Mouse (Mus musculus): ENCODE data around the gene Apoc3.
A peak's percentile ranks its signal among the peaks of the same experiment; 100 is the strongest.

Gene Apoc3

GRCm38 (mm10) chr9:46235596-46235648, at the start of gene Apoc3:
Apoc3 (minus strand) TSS chr9:46235636.
- no peak for DNase-seq (ENCODE audit: low spot score in 2 of 2)

DNA sequence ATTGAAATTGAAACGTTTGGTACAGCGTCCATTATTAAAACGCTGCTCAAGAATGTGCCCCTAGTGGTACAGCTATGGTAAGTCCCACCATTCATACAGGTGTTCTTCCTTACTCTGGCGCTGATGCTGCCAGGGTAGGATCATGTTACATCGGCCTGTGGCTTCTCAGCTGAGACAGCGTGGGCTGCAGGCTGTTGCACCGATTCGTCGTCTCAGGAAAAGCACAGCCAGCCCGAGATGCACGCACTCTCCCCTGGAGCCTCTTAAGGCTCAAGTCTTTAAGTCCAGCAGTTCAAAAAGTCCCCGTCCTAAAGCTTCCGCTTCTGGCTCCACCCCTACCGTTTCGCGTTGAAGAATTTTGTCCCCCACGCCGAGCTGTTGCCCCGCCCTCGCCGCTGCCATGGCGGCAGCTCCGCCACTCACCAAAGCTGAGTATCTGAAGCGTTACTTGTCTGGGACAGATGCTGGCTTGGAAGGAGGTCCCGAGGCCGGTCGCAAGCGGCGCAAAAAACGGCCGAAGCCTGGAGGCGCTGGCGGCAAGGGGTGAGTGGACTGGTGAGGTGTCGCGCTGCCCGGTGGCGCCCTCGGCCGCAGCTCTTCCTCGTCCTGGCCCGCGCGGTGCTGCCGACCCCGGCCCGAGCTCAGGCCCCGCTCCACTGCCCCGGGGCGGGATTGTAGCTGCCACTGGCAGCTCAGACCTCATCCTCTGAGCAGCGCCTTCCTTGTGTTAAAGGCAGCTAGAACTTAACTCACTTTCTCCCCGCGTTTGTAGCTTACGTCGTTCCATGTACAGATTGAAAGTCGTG, 47.4 kb upstream of the Apoc3 start, which contains the start of gene Bud13:
TSS of gene Bud13 (plus strand) at position 378 of the 806 bp plus-strand sequence.
- DNase-seq (ENCODE audit: low spot score in 2 of 2), result peak; percentile 89 to 91

DNA sequence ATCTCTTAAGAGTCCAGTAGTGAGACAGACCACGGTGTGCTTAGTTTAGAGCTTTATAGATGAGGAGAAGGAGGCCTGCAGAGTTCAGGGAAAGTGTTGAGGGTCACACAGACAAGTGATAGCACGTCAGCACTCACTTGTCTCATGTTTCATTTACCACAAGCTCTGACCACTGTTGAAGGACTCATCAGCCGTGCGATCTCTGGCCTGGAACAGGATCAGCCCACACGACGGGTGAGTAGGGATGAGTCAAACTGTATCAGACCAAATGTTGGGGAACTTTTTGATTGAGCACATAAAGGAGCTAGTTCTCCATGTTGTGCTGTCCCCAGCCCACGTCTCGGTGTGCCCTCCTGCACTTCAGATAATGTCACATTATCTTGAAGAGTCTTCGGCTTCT, 39.1 kb upstream of the Apoc3 start:
- no peak for DNase-seq (ENCODE audit: low spot score in 2 of 2)

GRCm38 (mm10) chr9:46272677-46273454, 37.4 kb upstream of the Apoc3 start, which contains the start of gene Zpr1:
Zpr1 (plus strand) TSS chr9:46273064.
- DNase-seq (ENCODE audit: low spot score in 2 of 2), result peak; percentile 88 to 89

DNA sequence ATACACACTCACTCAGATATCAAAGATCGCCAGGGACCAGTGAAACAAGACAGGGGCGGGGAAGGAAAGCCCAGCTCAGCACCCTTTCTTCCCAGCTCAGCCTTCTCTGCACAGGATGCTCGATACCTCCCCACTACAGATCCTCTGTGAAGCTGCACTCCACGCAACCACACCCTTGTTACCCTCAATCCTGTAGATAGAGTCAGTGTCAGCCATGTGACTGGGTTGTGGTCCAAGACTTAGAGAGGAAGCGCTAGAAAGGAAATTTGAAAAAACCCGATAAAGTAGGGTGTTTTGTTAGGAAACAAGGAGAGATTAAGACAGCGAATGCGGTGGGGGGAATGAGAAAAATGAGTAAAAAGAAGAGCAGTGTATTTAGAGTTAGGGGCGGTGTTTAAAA, 36.6 kb upstream of the Apoc3 start:
- DNase-seq (ENCODE audit: low spot score in 2 of 2), result peak; percentile 10 to 20

GRCm38 (mm10) chr9:46270782-46271181, 35.3 kb upstream of the Apoc3 start:
- DNase-seq (ENCODE audit: low spot score in 2 of 2), result no peak

- DNase-seq (ENCODE audit: low spot score in 2 of 2), result no peak
Measured at GRCm38 (mm10) chr9:46269125-46269524, 33.7 kb upstream of the Apoc3 start.

- DNase-seq (ENCODE audit: low spot score in 2 of 2), result no peak
Measured at GRCm38 (mm10) chr9:46268343-46268873, 33.0 kb upstream of the Apoc3 start, which contains the start of gene Apoa5. Apoa5 (plus strand) TSS chr9:46268633.

GRCm38 (mm10) chr9:46261131-46261530, 25.7 kb upstream of the Apoc3 start:
- DNase-seq (ENCODE audit: low spot score in 2 of 2), result no peak

DNA sequence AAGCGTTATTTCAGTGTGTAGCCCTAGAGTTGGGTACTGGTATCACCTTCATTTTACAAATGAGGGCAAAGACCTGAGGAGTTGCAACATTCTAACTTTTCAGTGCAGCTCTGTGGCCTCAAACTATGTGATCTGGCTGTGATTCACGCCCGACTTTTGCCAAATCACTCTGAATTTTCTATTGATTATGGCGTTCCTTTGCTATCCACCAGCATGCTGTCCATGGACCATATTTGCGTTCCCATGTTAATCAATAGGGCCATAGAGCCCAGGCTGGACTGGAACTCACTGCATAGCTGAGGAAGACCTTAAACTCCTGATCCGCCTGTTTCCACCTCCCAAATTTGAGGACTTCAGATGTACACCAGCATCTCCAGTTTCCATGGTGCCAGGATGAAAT, 23.7 kb upstream of the Apoc3 start:
- no peak for DNase-seq (ENCODE audit: low spot score in 2 of 2)

- DNase-seq (ENCODE audit: low spot score in 2 of 2), result no peak
Measured at GRCm38 (mm10) chr9:46257546-46257945, 22.1 kb upstream of the Apoc3 start.

DNA sequence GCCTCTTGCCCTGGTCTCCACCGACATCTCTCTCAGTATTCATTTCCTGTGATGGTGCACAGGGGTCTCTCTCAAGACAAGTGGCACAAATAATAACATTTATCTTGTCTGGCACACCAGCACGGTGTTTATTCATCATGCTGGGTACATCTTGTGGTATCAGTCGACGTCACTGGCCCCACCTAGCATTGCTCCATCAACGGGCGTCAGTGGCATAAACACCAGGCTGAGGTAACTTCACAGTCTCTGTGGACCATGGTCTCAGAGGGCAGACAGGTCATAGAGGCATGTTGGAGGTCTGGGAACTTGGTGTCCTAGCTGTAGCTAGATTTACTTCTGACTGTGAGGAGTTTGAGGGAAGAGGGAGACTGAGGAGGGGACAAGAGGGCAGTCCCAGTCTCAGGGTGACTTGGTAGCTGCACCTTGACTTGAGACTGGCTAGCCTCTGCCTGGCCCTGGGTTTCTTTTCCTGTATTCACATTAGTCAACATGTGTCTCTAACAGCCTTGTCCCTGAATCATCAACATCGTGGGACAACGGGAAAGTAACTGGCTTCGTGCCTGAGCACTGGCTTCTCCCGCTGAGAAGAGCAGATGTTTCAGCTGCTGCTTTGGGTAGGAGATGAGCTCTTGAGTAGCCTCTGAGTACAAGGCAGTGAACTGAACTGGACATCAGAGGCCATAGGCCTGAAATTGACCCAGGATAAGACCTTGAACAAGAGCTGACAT, 21.4 kb upstream of the Apoc3 start:
- DNase-seq (ENCODE audit: low spot score in 2 of 2), result peak in 1 of 2 experiments; percentile 21

GRCm38 (mm10) chr9:46256177-46256576, 20.7 kb upstream of the Apoc3 start:
- no peak for DNase-seq (ENCODE audit: low spot score in 2 of 2)

DNA sequence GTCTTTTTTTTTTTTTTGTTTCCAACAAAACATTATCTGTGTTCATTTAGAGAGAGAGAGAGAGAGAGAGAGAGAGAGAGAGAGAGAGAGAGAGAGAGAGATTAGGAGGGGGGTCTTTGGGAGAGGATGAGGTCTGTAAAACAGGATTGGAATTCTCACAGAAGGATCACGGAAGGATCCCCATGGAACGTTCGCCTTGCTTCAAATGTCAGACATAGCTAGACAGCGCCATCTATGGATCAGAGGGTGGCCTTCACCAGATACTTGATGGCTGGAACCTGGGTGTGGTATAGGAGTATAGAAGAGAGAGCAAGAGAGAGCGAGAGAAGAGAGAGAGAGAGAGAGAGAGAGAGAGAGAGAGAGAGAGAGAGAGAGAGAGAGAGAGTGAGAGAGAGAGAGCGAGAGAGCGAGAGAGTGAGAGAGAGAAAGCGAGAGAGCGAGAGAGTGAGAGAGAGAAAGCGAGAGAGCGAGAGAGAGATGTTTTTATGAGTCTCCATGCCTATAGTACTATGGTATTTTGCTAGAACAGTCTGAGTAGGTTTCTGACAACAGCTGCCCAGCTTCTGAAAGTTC, 11.4 kb upstream of the Apoc3 start:
- DNase-seq (ENCODE audit: low spot score in 2 of 2), result peak in 1 of 2 experiments; percentile 28

DNA sequence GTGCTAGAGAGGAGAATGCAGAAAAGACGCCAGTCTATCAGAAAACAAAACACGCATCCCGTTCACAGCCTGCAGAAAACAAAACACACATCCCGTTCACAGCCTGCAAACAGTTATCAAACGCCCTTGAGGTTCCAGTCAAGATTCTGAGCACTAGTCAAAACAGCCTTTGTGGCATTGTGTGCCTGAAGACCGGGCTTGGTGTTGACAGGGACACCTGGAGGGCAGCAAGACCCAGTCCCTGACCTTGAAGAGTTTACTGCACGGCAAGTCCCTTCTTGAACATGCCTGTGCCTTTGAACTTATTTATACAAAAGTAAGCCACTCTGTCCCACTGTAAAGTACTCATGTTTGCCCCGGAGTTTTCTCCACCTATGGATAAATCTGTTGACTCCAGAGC, 8.1 kb upstream of the Apoc3 start:
- DNase-seq (ENCODE audit: low spot score in 2 of 2), result no peak

GRCm38 (mm10) chr9:46243122-46243521, 7.7 kb upstream of the Apoc3 start:
- no peak for DNase-seq (ENCODE audit: low spot score in 2 of 2)

DNA sequence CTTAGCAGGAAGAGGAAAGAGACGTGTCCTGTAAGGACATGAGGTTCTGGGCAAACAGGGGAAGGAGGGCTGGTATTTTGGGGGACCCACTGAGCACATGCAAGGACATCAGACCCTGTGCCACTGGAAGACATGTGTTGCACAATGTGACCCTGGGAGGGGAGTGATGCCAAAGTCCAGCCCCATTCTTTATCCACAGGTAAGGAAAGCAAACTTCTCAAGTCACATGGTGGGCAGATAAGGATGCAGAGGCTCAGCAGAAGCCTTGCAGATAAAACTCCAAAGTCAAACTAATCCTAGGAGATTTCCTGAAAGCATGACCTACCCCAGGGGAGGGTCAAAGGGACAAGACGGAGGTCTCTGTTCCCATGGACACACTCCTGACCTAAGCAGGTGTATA, 6.4 kb upstream of the Apoc3 start:
- no peak for DNase-seq (ENCODE audit: low spot score in 2 of 2)

- no peak for DNase-seq (ENCODE audit: low spot score in 2 of 2)
Measured at GRCm38 (mm10) chr9:46240526-46241153, 5.2 kb upstream of the Apoc3 start, which contains the start of gene Apoa4. Apoa4 (plus strand) TSS chr9:46240696.

DNA sequence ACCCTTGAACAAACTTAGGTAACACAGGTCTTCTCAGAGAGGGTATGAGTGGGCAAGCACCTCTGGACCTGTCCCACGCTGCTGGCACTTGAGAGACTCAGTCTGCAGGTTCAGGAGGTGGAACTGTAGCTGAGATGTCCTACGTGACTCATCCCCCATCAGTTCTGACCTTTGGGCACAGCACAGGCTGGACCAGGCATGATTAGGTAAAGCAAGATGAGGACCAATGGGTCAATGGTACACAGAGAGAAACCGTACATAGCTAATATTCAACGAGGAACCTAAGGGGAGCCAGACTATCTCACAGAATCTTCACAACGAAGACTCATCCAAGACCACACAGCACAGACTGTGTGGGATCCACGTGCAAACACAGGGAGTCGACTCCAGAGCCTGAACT, 3.4 kb upstream of the Apoc3 start:
- DNase-seq (ENCODE audit: low spot score in 2 of 2), result no peak

DNA sequence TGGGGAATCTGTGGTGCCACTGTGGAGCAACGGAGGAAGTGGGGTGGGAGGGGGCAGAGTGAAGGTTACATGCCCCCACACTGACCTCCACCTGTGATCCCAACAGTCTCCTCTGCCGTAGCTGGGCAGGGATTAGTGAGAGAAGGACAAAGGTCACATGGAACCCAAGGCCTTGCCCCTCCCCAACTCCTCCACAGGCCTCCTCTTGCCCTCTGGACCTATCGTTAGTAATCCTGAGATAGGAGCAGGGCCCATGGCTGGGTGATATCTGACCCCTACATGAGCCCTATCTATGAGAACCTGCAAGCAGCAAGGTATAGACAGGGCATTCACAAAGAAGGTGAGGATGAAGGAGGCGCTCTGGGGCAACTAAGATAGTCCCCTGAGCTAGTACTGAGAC, 213 bp upstream of the Apoc3 start:
- DNase-seq (ENCODE audit: low spot score in 2 of 2), result no peak

DNA sequence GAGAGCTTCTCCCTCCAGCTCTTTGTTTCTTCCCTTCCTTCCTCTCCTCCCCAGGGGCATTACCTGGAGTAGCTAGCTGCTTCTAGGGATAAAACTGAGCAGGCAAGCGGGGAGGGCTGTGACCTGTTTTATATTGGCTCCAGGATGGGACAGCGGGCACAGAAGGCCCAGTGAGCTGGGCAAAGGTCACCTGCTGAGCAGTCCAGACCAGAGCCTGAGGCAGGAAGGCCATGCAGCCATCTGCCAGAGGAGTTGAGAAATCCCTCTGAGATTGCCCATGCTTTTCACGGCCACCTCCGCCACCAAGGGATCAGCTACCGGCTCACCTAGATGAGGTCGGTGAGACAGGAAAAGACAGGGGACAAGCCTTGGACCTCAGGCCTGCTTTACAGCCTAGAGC, 240 bp downstream of the Apoc3 start:
- no peak for DNase-seq (ENCODE audit: low spot score in 2 of 2)

Data from natural killer cell, adult 2 months (primary cell).